Mouse (Mus musculus) erythroblast, adult 5-6 weeks (primary cell): Measurements from ENCODE around the gene Steap4. TPM values are rescaled to one million over a fixed set of nuclear protein-coding genes. Genes with fewer than 3 reads are reported as not detected.
"Not testable (repeated sequence)": the region's sequence is repeated elsewhere in the genome, so short reads cannot be mapped to it uniquely, and the experiment has no call there.

Experiments
- ATAC-seq: replicated peaks from 2 replicates; pipeline ENCODE4 v1.8.0; 2016; ENCODE audit warnings: moderate number of reproducible peaks, mild to moderate bottlenecking, moderate TSS enrichment, inconsistent platforms; ENCODE audit not compliant: poor library complexity, low FRiP score, severe bottlenecking
- total RNA-seq, 2 experiments: library from RNA; stranded (forward) in 1 of 2; stranded (reverse) in 1 of 2; fragments of 150-400 nt in 1 of 2; fragments of 200-764, 138-1000 nt in 1 of 2; gene quantifications; 2 replicates each; pipeline versions ENCODE4 v1.2.3 to v1.2.4; 2015 to 2017; ENCODE audit warnings: low replicate concordance in 2 of 2

The Steap4 gene
- total RNA-seq, 2 experiments from 2014 or later, result 0.19 to 0.34 TPM

DNA sequence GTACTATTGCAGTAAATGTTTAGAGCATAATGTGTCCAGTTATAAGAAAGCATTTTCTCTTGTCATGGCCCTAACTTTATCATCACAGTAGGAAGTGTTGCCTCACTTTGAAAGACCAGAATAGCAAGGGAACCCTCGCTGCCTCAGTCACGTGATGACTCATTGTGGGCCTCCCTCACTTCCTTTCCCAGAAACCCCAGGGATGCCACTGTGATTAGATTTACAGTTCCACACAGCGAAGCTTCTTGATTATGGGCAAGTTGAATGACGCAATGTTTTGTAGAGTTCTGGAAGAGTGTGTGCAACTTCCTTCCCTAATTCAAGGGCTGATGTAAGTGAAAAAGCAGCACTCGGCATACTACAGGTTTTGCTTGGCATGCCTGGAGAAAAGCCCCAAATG, 20.3 kb downstream of the Steap4 start:
- no peak for ATAC-seq

DNA sequence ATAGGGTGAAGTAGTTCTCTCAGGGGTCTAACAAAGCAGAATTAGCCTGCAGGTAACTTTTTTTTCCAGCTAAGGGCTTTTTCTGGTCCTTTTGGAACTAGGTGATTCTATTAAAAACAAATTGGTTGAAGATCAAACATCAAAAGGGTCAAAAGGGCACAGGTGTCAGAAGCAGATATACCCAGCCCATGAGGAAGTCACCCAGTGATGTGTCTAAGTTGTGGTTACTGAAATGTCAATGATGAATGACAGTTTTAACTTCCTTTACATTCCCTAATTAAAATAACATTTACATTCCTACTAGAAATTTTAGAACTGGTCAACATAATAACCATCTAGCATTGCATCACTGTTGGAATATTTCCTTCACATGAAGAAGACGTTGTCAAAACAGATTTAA, 27.7 kb downstream of the Steap4 start:
- ATAC-seq, result no peak

DNA sequence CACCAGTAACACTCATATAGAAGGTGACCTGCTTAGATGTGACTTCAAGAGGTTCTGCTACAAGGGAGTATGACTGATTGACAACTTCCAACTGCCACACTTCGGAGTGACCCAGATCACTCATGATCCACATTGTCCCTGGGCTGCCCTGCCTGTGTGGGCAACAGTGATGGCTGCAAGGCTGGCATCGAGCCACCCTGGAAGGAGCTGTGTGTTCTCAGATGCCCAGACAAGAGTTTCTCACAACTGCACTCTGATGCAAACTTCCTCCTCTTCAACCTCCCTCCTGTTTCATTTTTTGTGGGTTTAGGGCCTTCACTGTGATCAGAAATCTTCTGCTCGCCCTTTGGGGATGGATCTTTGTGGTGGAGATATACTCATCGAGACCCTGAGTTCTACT, 28.2 kb downstream of the Steap4 start:
- no peak for ATAC-seq

DNA sequence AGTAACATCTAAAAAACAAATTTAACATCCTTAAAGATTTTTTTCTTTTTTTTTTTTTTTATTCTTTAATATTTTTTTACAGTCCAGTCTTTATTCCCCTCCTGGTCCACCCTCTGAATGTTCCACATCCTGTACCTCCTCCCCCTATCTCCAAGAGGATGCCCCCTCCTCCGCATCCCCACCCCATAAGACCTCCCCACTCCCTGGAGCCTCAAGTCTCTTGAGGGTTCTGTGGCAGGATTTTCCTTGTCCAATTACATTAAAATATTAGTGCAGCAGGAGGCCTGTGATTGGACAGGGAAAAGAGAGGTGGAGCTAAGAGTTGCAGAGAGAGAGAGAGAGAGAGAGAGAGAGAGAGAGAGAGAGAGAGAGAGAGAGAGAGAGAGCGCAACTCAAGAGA, 31.4 kb downstream of the Steap4 start:
- ATAC-seq, result not testable (repeated sequence)

DNA sequence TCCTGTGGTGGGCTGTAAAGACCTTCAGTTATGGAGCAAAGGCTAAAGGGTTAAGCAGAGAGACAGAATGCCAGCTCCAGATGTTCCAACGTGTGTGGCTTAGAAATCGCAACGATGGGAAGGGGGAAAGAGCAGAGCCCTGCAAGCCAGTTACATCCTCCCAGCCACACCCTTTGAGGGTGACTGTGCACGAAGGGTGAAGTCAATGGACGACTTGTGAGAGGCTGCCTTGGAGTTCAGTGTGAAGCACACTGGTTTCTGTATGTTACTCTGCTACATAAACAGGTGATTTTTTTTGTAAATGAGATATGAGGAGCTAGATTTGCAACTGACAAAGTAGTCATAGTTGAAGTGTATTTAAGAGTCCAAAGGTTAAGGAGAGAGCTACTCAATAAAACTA, 33.5 kb downstream of the Steap4 start:
- ATAC-seq, result no peak

DNA sequence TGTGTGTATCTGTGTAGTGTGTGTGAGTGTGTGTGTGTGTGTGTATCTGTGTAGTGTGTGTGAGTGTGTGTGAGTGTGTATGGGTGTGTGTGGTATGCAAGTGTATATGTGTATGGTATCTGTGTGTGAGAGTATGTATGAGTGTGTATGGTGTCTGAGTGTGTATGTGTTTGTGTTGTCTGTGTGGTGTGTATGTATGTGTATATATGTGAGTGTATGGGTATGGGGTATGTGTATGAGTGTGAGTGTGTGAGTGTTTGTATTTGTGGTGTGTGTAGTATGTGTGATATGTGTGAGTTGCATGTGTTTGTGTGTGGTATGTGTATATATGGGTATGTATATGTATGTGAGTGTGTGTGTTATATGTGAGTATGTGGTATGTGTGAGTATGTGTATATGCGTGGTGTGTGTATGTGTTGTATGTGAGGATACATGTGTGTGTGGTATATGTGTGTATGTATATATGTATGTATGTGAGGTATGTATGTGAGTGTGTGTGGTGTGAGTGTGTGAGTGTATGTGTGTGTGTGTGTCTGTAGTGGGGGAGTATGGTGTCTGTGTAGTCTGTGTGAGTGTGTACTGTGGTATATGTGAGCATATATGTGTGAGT, 35.1 kb downstream of the Steap4 start:
- no peak for ATAC-seq

DNA sequence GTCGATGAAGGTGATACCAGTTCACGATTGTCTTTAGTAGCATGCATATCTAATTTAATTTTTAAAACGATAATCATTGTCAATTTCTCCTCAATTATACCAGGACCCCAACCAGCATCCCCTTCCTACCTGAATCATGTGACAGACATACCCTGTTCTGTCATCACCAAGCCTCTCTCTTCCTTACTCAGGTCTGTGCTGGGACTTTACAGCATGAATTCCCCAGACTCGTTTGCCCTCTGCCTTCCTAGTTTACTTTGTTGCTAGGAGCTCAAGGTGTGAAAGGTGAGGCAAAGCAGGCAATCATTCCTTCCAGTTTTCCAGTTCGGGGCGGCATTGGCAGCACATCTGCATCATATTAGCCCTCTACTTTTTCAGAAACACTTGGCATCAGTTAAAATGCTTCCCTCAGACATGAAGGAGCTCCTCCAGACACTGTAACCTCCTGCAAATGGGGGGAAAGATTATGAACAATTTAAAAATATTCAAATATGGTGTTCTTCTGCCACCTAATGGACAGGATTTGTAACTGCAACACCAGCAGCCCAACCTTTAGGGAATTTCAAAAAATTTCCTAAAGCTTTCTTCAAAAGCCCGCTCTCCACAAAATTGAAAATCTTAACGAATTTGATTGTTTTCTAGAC, 36.3 kb downstream of the Steap4 start:
- ATAC-seq, result no peak

DNA sequence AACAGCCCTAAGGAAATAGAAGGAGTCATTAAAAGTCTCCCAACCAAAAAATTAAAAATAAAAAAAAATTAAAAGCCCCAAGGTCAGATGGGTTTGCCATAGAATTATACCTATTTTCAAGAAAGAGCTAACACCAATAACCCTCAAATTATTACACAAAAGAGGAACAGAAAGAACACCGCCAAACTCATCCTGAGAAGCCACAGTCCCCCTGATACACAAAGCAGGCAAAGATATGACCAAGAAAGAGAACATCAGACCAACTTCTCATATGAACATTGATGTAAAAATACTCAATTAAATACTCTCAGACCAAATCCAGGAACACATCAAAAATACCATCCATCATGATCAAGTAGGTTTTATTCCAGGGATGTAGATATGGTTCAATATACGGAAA, 36.8 kb downstream of the Steap4 start:
- ATAC-seq, result no peak

DNA sequence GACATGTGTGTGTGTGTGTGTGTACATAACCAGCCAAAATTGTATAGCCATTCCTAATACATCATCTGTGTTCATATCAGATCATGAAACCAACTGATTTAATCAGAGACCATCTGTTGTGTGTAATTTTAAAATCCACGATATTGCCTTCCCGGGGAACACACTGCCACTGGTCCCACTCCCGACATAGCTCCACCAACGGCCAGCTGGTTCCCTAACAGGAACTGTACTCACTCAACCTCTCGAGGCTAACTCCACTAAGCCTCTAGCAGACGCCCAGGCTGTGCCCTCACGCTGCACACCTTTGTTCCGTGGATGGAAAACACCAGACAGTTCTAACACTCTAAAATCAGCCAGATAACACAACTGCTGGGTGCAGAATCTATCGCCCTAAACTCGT, 40.2 kb downstream of the Steap4 start:
- ATAC-seq, result no peak

DNA sequence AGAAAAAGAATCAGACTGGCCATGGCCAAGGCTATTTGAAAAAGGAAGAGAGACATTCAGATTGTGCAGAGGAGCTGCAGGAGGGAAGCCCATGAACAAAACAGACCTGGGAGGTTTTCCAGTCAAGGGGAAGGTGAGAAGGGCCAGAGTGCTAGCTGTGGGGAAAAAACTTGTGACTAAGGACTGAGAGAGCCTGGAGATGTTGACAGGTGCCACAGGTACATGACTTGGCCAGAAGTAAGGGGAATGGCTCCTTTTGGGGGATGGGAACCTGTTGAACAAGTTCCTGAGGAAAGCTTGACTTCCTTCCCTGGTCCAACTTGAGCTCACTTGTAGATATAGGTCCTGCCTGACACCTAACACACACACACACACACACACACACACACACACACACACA, 42.6 kb downstream of the Steap4 start:
- ATAC-seq, result no peak

DNA sequence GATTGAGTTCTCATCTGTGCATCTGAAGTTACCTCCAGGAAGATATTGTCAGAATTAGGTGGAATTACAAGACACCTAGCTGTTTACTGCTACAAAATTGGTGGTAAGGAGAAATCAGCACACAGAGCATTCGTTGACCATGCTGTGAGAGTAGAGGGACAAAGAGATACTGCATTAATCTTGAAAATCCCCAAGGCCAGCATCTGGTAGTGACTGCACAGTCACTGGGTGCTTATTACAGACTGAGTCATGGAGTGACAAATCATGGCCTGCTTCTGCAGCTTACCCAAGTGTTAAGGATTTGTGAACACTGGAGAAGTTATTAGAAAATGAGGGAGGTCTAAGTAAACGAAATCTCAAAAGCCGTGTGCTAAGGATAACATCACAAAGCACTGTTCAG, 53.0 kb downstream of the Steap4 start:
- no peak for ATAC-seq

Other genes starting within 250 kb of the Steap4 start
- 114 and 174 TPM in 2 replicates for gene Sri, start 85.6 kb downstream of the Steap4 start, total RNA-seq (2015; ENCODE audit: low replicate concordance)
- 63.2 and 87.3 TPM in 2 replicates for gene Sri, start 85.6 kb downstream of the Steap4 start, total RNA-seq (2017; ENCODE audit: low replicate concordance)